Mouse (Mus musculus): Measurements from ENCODE around the gene Ampd2.

The Ampd2 gene

DNA sequence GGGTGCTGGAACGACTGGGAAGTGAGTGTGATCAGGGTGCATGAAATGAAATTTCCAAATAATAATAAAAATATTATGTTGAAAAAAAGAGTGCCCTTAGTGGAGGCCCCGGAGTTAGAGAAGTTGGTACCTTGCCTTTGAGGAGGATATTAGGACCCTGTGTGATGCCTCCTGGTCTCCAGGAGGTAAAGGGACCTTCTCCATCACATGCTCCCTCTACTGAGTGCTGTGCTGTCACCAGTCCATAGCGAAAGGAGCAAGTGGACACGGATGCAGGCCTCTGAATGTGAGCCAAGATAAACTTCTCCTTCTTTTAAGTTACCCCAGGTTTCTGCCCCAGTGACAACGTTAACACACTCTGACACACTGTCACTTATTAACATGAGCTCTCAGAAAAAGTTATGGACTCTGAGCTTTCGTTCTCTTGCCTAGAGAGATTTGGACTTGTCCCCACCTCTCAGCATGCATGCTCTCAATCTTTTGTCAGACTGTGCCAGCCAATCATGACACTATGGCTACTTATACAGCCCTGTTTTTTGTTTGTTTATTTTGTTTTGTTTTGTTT, 19.0 kb downstream of the Ampd2 start:
- no peak for DNase-seq

DNA sequence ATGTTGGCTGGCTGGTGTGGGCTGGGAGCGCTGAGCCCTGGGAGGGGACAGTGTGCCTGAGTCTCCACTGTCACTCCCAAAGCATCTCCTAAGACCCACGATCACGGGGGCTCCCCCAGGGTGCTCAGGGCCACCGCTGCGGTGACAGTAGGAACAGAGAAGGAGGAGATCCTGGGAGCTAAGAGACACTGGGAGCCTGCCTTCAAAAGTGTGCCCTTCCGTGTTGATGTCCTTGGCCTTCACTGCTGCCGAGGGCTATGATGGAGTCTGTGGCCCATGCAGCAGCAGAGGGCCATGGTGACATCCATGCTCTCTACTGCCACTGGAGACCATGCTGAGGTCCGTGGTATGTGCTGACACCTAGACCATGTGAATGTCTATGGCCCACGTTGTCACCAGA, 20.9 kb downstream of the Ampd2 start:
- DNase-seq: no peak

DNA sequence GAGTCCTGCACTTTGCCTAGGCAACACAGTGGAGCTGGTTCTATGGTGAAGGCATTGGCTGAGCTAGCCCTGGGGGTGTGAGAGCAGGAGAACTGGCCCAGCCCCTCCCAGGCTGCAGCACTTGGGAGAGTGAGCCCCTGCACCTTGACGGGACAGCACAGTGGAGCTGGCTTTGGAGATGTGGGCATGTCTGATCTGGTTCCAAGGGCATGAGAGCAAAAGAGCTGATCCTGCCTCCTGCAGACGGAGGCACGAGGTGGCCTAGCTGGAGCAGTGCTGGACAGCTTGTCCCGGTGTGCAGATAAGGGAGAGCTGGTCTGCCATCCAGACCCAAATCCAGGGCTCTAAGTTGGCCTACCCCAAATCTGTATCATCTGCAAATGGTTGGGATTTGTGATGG, 21.8 kb downstream of the Ampd2 start:
- no peak for DNase-seq

DNA sequence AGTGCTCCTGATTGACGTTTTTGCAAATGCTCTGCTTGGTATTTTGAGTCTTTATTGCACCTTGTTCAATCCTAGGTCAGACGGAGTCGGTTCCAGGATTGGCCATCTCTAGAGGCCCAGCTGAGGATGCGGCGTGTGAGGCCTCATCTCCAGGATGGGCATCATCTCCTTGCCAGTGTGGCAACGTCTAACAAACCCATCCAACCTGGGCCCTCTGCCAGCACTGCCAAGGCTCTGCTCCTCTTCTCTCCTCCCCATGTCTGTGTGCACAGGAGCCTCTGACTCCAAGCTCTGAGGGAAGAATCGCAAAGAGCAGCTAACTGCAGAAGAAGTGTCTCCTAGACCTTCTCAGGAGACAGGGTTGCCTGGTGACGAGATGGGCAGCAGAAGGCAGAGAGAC, 23.8 kb downstream of the Ampd2 start:
- no peak for DNase-seq

DNA sequence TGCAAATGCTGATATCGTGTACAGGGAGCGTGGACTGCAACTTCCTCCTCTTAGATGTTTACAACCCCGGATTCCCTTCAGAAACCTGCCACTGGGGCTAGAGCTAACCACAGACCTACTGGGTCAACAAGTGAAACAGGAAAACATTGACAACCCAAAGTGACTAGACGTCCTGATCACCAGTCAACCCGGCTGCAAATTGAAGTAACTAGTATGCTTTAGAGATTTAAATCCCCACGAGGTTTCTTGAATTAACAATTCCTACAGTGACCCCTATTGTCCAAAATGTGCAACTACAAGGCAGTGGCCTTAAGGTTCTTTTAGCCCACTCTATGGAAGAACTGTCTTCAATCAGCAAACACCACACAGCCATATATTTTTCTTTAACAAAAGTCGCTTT, 25.0 kb downstream of the Ampd2 start:
- DNase-seq: peak in 1 of 2 experiments; percentile 14

DNA sequence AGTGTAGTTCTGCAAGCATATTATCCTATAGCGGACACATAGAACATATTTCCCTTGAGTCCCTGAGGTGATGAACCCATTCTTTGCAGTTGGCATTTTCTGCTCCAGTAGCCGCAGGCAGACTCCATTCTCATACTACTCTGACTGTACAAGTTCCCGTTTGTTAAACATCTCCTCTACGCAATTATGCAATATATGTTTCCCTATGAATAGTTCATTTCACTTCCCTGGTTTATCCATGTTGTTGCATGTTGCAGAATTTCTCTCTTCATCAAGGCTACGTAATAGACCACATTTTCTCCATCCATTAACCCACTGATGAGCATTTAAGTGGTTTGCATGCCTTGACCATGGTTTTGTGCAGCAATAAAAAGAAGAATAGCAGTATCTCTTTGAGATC, 36.0 kb downstream of the Ampd2 start:
- DNase-seq: no peak

DNA sequence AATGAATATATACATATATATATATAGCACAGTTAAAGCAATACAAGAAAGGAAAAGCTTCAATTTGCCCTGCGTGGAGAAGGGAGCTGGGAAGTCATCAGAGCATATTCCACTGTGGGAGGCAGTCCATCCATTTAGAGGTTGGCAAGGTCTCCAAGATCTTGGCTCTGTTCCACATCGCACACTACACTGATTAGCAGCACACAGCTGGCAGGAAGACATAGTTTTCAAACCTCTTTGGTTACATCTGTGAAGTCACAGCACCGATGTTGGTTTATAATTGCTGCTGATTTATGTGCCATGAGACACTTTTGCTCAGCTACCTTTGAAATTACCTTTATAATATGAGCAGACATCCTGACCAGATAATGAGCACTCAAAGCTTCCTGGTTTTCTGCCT, 38.1 kb downstream of the Ampd2 start:
- DNase-seq: no peak

DNA sequence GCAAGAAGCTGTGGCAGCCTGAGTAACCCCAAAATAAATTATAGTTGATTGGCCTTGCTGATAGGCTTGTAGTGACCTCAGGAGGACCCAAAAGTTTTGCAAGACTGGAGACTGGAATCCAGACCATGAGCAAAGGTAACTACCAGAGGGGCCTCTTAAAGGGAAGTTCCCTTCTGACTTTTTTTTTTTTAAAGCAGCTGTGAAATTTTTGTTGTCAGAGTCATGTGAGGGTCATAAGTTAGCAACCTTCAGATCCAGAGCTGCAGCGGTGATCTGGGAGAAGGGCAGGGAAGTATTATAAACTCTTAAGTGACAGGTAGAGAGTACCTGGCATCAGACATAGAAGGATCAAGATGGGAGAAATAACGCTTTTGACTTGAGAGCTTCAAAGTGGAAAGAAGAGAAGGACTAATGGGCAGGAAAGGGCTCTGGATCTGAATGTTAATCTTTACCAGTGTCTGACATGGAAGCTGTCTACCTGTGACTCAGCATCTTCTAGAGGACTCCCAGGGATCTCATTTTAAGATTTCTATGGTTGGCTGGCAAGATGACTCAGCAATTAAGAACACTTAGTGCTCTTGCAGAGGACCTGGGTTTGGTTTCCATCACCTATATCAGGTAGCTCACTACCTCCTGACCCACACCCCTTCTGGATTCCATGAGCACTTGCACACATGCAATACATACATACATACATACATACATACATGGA, 39.4 kb downstream of the Ampd2 start:
- no peak for DNase-seq

DNA sequence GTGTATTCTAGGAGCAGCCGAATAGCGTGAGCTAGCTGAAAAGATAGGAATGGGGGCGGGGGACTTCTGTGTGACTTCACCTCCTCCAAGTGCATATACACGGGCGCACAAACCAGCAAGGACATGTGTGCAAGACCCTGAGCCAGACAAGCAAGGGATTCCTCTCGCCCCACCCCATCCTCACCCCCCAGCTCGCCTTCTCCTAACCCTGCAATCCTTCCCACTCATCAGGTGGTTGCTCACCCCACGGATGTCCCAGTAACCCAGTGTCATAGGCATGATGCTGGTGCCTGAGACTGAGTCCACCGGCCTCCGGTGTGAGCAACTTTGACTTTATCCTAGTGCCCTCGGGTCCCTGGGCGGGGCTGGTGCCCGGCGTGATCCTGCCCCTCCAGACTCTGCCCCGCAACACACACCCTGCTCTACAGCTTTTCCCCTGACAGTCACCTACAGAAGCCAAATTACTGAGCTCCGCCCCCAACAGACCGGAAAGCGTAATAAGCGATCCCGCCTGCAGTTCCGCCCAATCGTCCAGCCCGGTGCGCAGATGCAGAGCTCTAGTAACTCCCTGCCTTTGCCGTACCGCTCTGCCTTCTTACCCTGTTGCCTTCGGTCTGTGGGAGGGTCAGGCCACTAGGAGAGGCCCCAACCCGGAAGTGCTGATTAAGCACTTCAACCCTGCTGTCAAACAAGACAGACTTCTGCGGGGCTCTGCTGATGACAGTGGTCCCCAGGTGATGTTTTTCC, 41.9 kb downstream of the Ampd2 start, which contains the start of gene Gstm4:
Gstm4 (minus strand) TSS at position 501 of the 747 bp plus-strand sequence.
- peak; percentile 81 to 84 for DNase-seq

DNA sequence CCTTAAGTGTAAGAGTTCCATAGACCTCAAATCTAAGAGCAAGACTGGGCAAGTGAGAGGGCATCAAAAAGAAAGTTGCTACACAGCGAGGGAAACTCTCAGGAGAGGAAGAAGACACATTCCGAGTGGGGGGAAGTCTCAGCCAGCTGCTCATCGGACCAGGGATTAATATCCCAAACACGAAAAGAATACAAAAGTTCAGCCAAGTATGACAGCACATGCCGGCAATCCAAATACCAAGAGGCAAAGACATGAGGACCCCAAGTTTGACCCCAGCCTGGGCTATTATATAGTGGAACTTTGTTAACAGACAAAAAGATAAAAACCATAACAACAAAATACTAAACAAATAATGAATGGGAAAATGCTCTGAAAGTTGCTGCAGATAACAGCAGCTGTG, 53.3 kb downstream of the Ampd2 start:
- no peak for DNase-seq

DNA sequence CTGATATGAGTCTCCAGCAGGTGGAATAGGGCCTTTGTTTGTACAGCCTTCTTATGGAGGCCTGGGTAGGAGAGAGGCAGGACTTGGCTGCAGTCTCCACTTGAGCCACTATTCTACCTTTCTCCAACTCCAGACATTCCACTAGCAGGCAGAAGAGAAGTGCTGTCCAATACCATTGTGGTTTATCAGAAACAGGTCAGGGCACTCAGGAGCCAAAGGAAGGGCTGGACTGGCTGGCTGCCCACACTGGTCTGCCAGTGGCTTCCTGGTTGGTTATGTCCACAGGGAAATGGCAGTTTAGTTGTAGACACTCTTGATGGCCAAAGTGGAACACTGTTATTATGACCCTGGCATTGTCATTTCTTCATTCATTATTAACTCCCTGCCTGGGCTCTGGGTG, 54.3 kb downstream of the Ampd2 start:
- no peak for DNase-seq

DNA sequence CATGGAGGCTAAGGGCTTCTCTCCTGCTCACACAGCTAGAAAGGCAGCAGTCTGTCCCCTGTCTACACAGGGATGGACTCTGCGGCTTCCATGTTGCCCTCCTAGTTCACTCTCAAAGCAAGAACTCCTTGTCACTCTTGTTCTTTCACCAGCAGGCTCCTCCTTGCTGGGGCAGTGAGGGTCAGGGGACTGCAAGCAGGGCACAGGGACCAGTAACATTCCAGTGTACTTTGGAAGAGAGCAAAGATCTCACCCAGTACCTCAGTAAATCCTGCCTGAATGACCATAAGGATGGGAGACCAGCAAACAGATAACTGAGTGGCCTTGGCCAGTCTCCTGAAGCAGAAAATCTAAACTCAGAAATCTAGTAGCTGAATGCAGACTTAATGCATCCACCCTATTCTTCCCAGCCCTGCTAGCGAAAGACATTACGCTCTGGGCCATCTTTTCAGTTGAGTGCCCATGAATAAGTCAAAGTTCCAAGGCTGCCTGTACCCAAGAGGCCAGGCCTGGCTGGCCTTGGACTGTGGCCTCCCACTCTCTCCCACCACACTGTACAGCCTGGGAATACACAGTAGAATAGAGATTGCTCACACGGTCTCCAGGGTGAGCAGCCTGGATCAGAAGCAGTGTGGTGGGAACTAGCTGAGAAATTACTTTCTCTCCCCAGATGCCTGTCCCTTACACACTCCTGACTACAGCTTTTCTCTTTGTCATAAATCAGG, 57.6 kb downstream of the Ampd2 start:
- no peak for DNase-seq

DNA sequence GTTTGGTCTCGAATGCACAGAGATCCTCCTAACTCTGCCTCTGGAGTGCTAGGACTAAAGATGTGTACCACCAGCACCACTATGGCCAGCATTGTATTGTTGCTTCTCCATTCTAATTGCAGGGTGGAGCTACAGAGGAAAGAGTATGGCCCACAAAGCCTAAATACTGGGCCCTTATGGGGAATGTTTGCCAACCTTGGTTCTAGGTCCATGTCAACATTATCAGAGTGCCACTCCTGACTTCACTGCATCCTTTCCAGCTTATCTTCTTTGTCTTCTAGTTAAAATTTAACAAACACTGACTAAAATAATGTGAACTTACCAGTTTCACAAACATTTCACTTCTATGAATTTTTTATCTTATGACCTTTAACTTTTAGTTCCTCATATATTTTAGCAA, 59.9 kb downstream of the Ampd2 start:
- no peak for DNase-seq

DNA sequence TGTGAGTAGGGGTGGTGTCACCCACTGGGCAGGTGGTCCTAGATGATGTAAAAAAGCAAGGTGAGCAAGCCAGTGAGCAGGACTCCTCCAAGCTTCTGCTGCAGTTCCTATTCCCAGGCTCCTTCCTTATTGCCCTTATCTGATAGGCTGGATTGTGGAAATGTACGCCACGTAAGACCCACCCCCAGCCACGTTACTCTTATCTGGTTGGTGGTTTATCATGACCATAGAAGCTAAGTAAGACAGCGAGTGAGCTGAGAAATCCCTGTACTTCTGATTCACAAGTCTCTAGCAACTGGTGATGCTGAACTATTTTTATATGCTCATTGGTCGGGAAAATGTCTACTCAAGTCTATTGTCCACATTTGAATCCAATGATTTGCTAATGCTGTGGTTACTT, 60.4 kb downstream of the Ampd2 start:
- no peak for DNase-seq

DNA sequence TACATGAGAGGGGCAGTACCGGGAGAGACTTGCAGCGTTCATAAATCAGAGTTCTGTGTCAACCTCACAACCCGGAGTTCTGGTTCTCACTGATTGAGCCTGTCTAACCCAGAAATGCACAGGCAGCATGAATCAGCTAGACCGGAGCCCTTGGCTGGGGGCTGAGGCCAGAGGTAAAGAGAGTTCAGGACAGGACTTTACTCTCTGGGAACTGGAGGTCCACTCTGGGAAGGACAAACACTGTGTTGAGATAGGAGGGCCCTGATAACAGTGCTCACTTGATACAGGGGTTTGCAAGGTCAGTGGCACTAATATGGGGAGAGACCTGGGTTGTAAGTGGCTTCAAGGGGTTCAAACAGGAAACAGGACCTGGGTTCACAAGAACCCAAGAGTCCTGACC, 61.1 kb downstream of the Ampd2 start:
- DNase-seq: no peak
